20 mouse cellular contexts compared by ENCODE assay signal in the genomic region with DNA sequence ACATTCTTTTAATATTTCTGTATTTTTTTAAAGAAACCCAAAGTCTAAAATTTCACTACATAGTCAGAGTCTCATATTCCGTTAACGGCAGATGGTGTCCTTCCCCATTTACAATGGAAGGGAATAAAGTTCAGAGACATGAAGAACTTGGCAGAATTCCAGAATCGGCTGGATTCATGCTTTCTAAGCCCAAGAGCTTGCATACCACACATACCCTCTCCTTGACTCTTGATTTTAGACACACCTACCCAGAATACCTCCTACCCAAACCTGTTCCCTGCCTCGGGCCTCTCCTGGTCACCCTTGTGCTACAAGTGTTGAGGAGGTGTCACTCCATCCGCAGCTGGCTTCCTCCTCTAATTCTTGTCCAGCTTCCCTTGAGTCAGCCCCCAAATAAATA.
A peak's percentile ranks its signal among the peaks of the same experiment; 100 is the strongest.
DNase-seq lines count a peak whose midpoint lies in the region; ATAC-seq and TF ChIP-seq lines count a peak whose summit lies in the region.
"Had no signal": no experiment of that assay in that cellular context is flagged by ENCODE, and none has a peak within 500 bp of the region (broad histone marks: within the 10 kb centered on the region; RNA-seq: fewer than 3 reads in every experiment).

No protein-coding gene starts in this region.

- no peak overlapping the region for H3K27ac ChIP-seq in forebrain, embryonic 14.5 days (ENCODE audit: low read depth, low read length)
- H3K27ac ChIP-seq in forebrain, embryonic 11.5 days (ENCODE audit: low read depth, low read length): no peak overlapping the region
- H3K27ac ChIP-seq in limb, embryonic 13.5 days: peak overlapping the region; percentile 15; the same call in 1 of the 2 replicates
- no peak overlapping the region for H3K27ac ChIP-seq in limb, embryonic 10.5 days
- H3K27ac ChIP-seq in intestine, postnatal 0 days (ENCODE audit: low read depth, low read length): no peak overlapping the region
- H3K27ac ChIP-seq: hindbrain, embryonic 14.5 days had no signal

- TF ChIP-seq CTCF in intestine, postnatal 0 days (IDR thresholded peaks at IDR 0.05; ENCODE audit: low read depth): no peak

- H3K36me3 ChIP-seq in forebrain, embryonic 14.5 days (ENCODE audit: control insufficient read depth, insufficient read depth, low read length): no peaks in the 10 kb centered on the region
- H3K36me3 ChIP-seq in forebrain, embryonic 11.5 days (ENCODE audit: control insufficient read depth, insufficient read depth, low read length): no peaks in the 10 kb centered on the region
- H3K36me3 ChIP-seq in limb, embryonic 13.5 days: no peaks in the 10 kb centered on the region
- H3K36me3 ChIP-seq in limb, embryonic 10.5 days: no peaks in the 10 kb centered on the region
- no peaks in the 10 kb centered on the region for H3K36me3 ChIP-seq in intestine, postnatal 0 days (ENCODE audit: control insufficient read depth, insufficient read depth)
- H3K36me3 ChIP-seq: G1E had no signal

- WGBS in forebrain, embryonic 14.5 days: 76% methylated on average over 5 of the region's 5 CpGs
- 87% methylated on average over 5 of the region's 5 CpGs for WGBS in forebrain, embryonic 11.5 days
- 38% methylated on average over 5 of the region's 5 CpGs for WGBS in limb, embryonic 13.5 days
- WGBS in limb, embryonic 10.5 days: 90% methylated on average over 5 of the region's 5 CpGs
- 33% methylated on average over 5 of the region's 5 CpGs for WGBS in intestine, postnatal 0 days

- no peak for ATAC-seq in forebrain, embryonic 14.5 days
- ATAC-seq in forebrain, embryonic 11.5 days (replicated peaks; ENCODE audit: low FRiP score): no peak
- peak; percentile 66; the same call in 1 of the 2 replicates for ATAC-seq in limb, embryonic 13.5 days (ENCODE audit: low FRiP score, low read depth)
- peak; percentile 28 for ATAC-seq in intestine, postnatal 0 days
- ATAC-seq: forebrain, embryonic 16.5 days; liver, postnatal 0 days had no signal

- H3K4me1 ChIP-seq in forebrain, embryonic 14.5 days (ENCODE audit: control insufficient read depth, insufficient read depth, low read length): no peaks in the 10 kb centered on the region; the same call in 1 of the 2 replicates
- no peaks in the 10 kb centered on the region for H3K4me1 ChIP-seq in forebrain, embryonic 11.5 days (replicated peaks; ENCODE audit: control insufficient read depth, insufficient read depth, low read length)
- H3K4me1 ChIP-seq in limb, embryonic 13.5 days: peaks cover 18% of the 10 kb centered on the region
- peaks cover 28% of the 10 kb centered on the region for H3K4me1 ChIP-seq in limb, embryonic 10.5 days
- H3K4me1 ChIP-seq in intestine, postnatal 0 days (replicated peaks; ENCODE audit: control insufficient read depth, insufficient read depth, low read length): no peaks in the 10 kb centered on the region

- peak; percentile 39 for DNase-seq in forebrain, embryonic 14.5 days (ENCODE audit: low spot score)
- DNase-seq in forebrain, embryonic 11.5 days (ENCODE audit: low spot score): no peak
- no peak for DNase-seq in limb, embryonic 10.5 days (ENCODE audit: low spot score)
- peak; percentile 18 for DNase-seq in R1 (ENCODE audit: low read depth, low spot score)
- no peak for DNase-seq in urinary bladder, postnatal 10 days (ENCODE audit: low spot score)
- no peak for DNase-seq in urinary bladder, adult 18-20 months (ENCODE audit: low spot score in 2 of 2)
- DNase-seq: adrenal gland, postnatal 36 days; cerebellum, adult 2 months; cerebellum, postnatal 36 days; gastrocnemius, postnatal 25 days; heart, postnatal 14 days; liver, postnatal 0 days; right cerebral cortex, postnatal 25 days; thymus, postnatal 36 days had no signal

- no peak overlapping the region for H3K4me3 ChIP-seq in forebrain, embryonic 14.5 days (ENCODE audit: low read depth, low read length)
- H3K4me3 ChIP-seq in forebrain, embryonic 11.5 days (ENCODE audit: low read depth, low read length): no peak overlapping the region
- H3K4me3 ChIP-seq in limb, embryonic 13.5 days: no peak overlapping the region
- H3K4me3 ChIP-seq in limb, embryonic 10.5 days: no peak overlapping the region
- no peak overlapping the region for H3K4me3 ChIP-seq in intestine, postnatal 0 days (ENCODE audit: low read depth, low read length)

- H3K27me3 ChIP-seq in forebrain, embryonic 14.5 days (replicated peaks; ENCODE audit: control insufficient read depth, insufficient read depth, low read length): no peaks in the 10 kb centered on the region
- no peaks in the 10 kb centered on the region for H3K27me3 ChIP-seq in forebrain, embryonic 11.5 days (ENCODE audit: control insufficient read depth, insufficient read depth, low read length)
- peaks cover 39% of the 10 kb centered on the region for H3K27me3 ChIP-seq in limb, embryonic 13.5 days
- peaks cover 68% of the 10 kb centered on the region for H3K27me3 ChIP-seq in limb, embryonic 10.5 days (ENCODE audit: low read depth, poor library complexity, severe bottlenecking)
- H3K27me3 ChIP-seq in intestine, postnatal 0 days (replicated peaks; ENCODE audit: control insufficient read depth, insufficient read depth, low read length): no peaks in the 10 kb centered on the region

- no peak overlapping the region for H3K4me2 ChIP-seq in forebrain, embryonic 14.5 days (ENCODE audit: low read length)
- no peak overlapping the region for H3K4me2 ChIP-seq in forebrain, embryonic 11.5 days (ENCODE audit: low read depth, low read length, severe bottlenecking)
- no peak overlapping the region for H3K4me2 ChIP-seq in limb, embryonic 13.5 days (replicated peaks)
- no peak overlapping the region for H3K4me2 ChIP-seq in intestine, postnatal 0 days (replicated peaks; ENCODE audit: low read depth)
- H3K4me2 ChIP-seq: heart, embryonic 11.5 days; hindbrain, embryonic 14.5 days had no signal

- no peaks in the 10 kb centered on the region for H3K9me3 ChIP-seq in forebrain, embryonic 14.5 days (replicated peaks; ENCODE audit: control insufficient read depth, low read length)
- H3K9me3 ChIP-seq in forebrain, embryonic 11.5 days (ENCODE audit: control insufficient read depth, low read length): no peaks in the 10 kb centered on the region
- H3K9me3 ChIP-seq in limb, embryonic 13.5 days: no peaks in the 10 kb centered on the region
- no peaks in the 10 kb centered on the region for H3K9me3 ChIP-seq in limb, embryonic 10.5 days (replicated peaks)
- H3K9me3 ChIP-seq in intestine, postnatal 0 days (ENCODE audit: control insufficient read depth): no peaks in the 10 kb centered on the region

- no peak overlapping the region for H3K9ac ChIP-seq in forebrain, embryonic 14.5 days (ENCODE audit: low read length)
- no peak overlapping the region for H3K9ac ChIP-seq in forebrain, embryonic 11.5 days (ENCODE audit: low read length)
- H3K9ac ChIP-seq in limb, embryonic 13.5 days: no peak overlapping the region
- no peak overlapping the region for H3K9ac ChIP-seq in intestine, postnatal 0 days (ENCODE audit: low read depth, low read length)
- H3K9ac ChIP-seq: hindbrain, embryonic 14.5 days; liver, postnatal 0 days had no signal

Comparison
In these comparisons a context has a peak if more than half of its experiments do, and no peak if none do; other contexts are left out.
1. DNase-seq: peak in forebrain, embryonic 14.5 days (single experiment) and R1 (single experiment); none in forebrain, embryonic 11.5 days (single experiment), limb, embryonic 10.5 days (single experiment), urinary bladder, postnatal 10 days (single experiment) and urinary bladder, adult 18-20 months (0 of 2).
2. ATAC-seq: peak in limb, embryonic 13.5 days (single experiment) and intestine, postnatal 0 days (single experiment); none in forebrain, embryonic 14.5 days (single experiment) and forebrain, embryonic 11.5 days (single experiment).